Mouse (Mus musculus) brain, embryonic 14.5 days (tissue): ENCODE measurements around the gene Enpp4. TPM values are rescaled to one million over a fixed set of nuclear protein-coding genes. Genes with fewer than 3 reads are reported as not detected.

Experiments
- DNase-seq: peaks from one replicate; pipeline ENCODE4 v3.0.0-alpha.2; 2011; ENCODE audit warnings: low read depth
- CTCF ChIP-seq: fragments of 200-500 bp; IDR thresholded peaks from 2 replicates; pipeline ENCODE4 v1.5.1; 2012; ENCODE audit warnings: inconsistent platforms, mild to moderate bottlenecking, moderate library complexity, borderline replicate concordance; ENCODE audit not compliant: insufficient read depth, insufficient read length; ENCODE audit errors: extremely low read depth
- POLR2A ChIP-seq: fragments of 200-500 bp; IDR thresholded peaks from 2 replicates; pipeline ENCODE4 v1.6.1; 2012; ENCODE audit warnings: mild to moderate bottlenecking, inconsistent platforms, borderline replicate concordance; ENCODE audit not compliant: poor library complexity, insufficient read depth, insufficient read length, severe bottlenecking; ENCODE audit errors: extremely low read depth
- polyA plus RNA-seq: library from polyadenylated mRNA; depleted of rRNA; stranded (reverse); fragments of >200 nt; gene quantifications from 2 replicates; pipeline ENCODE4 v1.2.3, GENCODE M21; 2012; rRNA removed

Enpp4 gene
- 3.3 and 3.7 TPM in 2 replicates for polyA plus RNA-seq

DNA sequence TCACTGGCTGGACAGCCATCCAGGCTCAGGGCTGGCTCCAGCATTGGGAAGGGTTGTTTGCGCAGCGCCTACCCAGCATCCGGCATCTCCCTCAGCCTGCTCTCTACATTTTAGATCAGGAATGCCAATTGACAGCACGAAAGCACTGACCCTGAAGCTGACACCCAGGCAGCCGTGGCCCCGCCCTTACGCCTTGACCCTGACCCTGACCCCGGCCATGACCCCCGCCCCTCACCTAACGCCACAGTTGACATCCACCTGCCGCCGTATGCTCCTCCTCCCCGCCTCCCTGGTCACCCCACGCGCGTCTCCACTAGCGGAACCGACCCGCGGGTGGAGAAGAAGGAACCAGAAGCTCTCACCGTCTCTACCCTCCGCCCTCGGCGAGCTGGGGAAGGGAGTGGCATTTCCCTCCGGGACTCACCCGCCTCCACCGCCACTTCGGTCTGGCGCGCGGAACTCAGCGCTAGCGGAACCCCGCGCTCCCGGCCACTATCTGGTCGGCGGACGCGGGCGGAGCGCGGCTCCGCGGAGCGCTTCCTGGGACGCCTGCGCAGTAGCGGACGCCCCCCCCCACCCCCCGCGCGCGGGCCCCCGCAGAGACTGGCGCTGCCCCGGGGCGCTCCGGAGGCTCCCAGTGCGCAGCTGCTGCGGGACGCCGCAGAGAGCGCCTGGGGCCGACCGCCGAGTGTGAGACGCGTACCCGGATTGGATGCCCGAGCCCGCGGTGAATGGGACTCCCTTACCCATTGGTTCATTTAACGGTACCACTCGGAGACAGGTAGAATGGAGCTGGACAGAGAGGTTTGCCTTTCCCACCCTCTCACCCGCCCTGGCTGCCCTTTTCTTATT, at the start of gene Enpp4:
TSS of gene Enpp4 (minus strand) at position 523 of the 852 bp plus-strand sequence.
- DNase-seq = peak; percentile 95
- TF ChIP-seq CTCF = no peak
- peak; percentile 55; the same call in 1 of the 2 replicates for TF ChIP-seq POLR2A

DNA sequence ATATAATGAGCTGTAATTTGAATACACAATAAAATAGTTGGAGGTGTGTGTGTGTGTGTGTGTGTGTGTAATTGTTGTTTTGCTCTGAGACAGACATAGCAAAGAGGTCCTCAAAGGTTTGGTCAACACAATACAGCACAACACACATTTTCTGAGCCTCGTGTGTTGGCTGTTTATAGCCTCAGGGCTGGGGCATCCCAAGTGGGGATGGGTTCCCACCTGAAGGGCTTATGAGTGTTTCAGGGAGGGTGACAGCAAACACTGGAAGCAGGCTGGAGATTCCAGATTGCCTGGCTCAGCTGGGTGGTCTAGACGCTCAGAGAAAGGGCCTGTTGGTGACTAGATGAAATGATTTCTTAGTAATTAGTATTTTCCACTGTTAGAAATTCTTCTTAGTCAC, 49.6 kb upstream of the Enpp4 start:
- TF ChIP-seq POLR2A = no peak
- no peak for TF ChIP-seq CTCF
- no peak for DNase-seq

DNA sequence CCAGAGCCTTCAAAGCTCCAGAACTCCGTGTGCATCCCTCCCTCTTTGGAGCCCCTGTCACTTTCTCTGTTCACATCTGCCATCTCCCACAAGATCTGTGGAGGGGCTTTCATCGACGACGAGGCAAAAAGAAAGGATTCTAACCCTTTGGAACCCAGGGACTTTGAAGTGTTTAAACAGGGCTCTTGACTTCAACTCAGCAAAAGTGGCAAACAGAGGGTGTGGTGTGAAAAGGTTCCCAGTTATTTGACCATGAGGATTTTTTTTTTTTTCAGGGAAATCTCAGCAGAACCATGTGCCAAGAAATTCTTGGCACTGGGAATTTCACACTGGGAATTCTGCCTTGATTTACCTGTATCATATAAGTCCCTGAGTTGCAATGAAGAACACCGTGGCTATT, 48.3 kb upstream of the Enpp4 start:
- no peak for DNase-seq
- TF ChIP-seq CTCF (no peak), POLR2A (no peak)

DNA sequence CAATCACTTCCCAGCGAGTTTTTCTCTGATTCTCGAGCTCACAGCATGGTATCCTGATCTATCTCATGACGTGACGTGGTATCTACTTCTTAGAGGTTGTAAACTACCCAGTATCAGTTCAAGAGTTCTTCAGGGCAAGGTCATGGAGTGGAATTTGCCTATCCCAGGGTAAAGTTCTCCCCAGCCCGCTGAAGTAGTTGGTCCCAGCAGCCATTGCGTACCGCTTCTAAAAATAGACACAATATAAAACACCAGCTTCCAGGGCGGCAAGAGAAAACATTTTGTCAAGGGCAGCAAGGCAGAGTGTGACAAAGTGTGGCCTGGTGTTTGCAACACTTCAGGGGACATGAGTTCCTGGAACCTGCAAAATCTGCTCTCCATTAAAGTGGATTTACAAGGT, 46.3 kb upstream of the Enpp4 start:
- TF ChIP-seq POLR2A = no peak
- no peak for TF ChIP-seq CTCF

DNA sequence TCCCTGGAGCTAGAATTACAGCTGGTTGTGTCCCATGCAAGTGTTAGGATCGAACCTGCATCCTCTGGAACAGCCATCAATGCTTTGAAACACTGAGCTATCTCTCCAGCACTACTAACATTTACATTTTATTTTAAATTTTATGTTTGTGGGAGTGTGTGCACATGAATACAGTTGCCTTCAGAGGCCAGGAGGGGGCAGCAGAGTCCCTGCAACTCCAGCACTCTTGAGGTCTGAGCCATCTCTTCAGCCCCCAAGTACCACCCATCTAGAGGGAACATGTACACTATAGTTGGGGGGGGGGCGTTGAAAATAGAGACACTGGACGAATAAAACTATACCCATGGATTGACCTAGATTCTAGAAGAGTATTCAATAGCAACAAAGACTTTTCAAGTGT, 45.5 kb upstream of the Enpp4 start:
- peak; percentile 14 for DNase-seq
- peak; percentile 56; the same call in 1 of the 2 replicates for TF ChIP-seq CTCF
- no peak for TF ChIP-seq POLR2A

More for the DNA sequence above, 46.3 kb upstream of the Enpp4 start:
- DNase-seq = no peak

DNA sequence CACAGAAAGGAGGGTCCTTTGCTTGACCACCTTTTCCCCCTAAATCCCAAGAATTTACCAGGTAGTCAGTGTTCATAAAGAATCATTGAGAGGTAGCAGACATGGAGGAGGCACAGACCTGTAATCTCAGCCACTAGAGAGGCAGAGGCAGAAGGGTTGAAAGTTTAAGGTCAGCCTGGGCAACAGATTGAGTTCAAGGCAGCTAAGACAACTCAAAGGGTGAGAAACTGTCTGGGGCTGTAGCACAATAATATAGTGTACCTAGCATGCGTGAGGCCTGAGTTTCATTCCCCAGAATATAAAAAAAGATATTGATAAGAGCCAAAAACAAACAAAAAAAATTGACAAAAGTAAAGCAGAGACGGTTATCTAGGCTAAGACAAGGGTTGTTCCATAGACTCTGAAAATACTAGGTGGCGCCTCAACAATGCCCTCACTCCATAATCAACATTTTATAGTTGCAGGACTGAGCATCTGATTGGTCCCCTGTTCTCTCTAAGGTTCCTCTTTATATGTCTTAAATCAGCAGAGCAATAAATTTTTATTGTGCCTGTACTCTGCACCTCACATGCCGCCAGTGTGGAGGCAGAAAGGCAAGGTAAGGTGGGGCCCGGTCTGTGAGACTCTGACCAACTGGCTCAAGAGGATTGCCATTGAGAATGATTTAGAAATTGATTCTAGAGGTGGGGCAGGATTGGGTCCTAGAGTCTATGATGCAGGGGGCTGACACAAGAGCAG, 42.7 kb upstream of the Enpp4 start:
- TF ChIP-seq CTCF = no peak
- TF ChIP-seq POLR2A = no peak
- no peak for DNase-seq

DNA sequence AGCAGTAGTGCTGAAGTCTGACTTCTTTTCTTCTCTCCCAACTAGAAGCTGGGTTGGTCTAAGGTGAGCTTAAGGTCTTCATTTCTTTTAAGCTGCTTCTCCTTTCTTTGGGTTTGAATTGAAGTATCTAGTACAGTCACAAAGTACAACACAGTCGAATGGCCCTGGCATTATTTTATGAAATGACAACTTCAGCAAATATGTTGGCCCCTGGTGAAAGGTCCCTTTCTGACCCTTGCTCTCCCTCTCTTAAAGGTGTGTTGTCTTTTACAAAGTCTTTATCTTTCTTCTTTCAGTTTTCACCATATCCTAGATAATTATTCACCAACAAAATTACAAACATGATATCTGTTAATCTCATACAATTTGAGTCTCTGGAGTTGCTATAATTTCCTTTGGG, 40.2 kb upstream of the Enpp4 start:
- no peak for DNase-seq
- no peak for TF ChIP-seq POLR2A
- no peak for TF ChIP-seq CTCF

DNA sequence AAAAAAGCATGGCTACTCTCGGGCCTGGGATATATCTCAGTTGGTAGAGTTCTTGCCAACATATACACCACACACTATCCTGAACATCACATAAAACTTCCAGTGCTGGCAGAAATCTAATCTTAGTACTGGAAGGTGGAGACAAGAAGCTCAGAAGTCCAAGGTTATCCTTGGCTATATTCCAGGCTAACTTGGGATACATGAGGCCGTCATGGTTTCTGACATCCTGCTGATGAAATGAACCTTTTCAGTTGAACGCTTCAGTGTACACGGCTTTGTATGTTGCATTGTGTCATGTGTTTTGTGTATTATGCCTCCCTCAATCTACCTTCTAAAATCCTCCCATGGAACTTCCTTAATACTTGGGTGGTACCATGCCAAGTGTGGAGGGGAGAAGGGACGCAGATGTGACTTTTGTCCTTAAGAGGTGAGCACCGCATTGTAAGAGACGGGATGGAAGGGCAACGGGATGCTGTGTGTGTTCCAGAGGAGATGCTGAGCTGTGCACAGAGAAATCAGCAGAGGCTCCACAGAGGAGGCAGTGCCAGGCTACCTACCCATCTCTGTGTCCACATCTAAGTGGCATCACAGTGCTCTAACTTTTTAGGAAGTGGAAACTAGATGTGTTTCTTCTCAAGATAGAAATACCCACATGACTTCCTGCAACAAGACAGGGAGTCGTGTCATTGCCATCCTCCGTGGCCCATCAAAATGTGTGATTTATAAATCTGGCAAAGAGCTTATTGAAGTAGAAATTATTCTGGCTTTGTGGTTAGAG, 31.4 kb upstream of the Enpp4 start:
- TF ChIP-seq CTCF = no peak
- no peak for TF ChIP-seq POLR2A
- DNase-seq = no peak

DNA sequence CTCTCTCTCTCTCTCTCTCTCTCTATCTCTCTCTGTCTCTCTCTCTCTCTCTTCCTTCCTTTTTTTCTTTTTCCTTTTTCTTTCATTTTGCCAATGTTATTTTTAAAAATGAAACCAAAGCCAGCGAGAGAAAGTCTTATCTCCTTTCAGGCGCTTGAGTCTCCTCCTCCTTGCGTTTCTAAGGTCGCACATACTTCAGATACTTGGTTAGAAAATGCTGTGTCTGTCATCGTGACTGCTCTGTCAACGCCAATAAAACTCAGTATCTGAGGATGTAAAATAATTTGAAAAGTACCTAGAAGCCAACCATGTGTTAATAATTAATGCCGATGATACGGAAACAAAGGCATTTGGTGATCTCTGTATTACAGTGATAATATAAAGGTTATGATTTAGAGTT, 30.4 kb upstream of the Enpp4 start:
- no peak for DNase-seq
- no peak for TF ChIP-seq POLR2A
- TF ChIP-seq CTCF = no peak

DNA sequence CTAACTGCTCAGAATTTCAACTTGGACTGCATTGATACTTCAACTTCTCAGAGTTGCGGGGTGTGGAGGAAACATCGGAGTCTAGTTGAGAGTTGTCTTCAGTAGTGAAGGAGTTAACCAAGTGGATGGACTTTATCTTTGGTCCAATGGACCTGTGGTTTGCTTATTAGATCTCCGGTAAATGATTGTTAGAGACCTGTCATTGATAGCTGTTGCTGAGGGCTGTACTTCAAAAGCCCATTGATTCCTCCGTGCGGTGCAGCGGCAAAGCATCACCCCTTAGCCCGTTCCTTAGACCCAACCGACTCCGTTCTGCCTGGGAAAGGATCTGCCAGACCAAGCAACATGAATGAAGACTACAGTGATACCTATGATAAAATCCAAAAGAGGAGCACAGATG, 28.9 kb upstream of the Enpp4 start:
- TF ChIP-seq POLR2A = no peak
- no peak for TF ChIP-seq CTCF
- DNase-seq = no peak

DNA sequence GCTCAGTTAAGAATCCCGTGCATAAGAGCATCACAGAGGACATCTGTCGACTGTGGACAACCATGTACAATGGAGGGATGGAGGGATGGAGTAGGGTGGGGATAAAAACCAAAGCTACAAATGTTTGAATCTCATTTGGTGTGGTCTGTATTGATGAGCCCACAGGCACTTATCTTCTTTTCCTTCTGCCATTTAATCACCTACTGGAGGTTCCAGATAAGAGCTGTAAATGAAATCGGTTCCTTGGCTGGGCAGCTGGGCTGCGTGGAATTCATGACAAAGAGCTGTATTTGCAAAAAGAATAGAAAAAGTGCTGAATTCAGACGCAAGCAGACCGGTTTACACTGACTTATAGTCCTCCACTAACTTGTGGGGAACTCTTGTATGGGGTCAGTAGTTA, 28.5 kb upstream of the Enpp4 start:
- TF ChIP-seq POLR2A (no peak), CTCF (no peak)
- DNase-seq = peak; percentile 14
